Mouse (Mus musculus) liver, embryonic 13.5 days (tissue): ENCODE data around the gene Cables2. TPM values are rescaled to one million over a fixed set of nuclear protein-coding genes. Genes with fewer than 3 reads are reported as not detected.

Experiments used
- ATAC-seq: fragments of 200-750 bp; cut with Nextera tagmentation; 2 replicates; pipeline ENCODE4 v1.8.0; 2017; ENCODE audit warnings: low read depth, mild to moderate bottlenecking, moderate number of reproducible peaks, moderate library complexity
- DNase-seq: peaks from one replicate; pipeline ENCODE4 v3.0.0; 2022
- H3K27ac ChIP-seq: fragments of 300-500 bp; sonication (generic); 2 replicates; pipeline ENCODE4 v1.5.1; 2015; ENCODE audit warnings: moderate library complexity, mild to moderate bottlenecking, inconsistent platforms
- H3K27me3 ChIP-seq: fragments of 300-500 bp; sonication (generic); 2 replicates; pipeline ENCODE4 v1.6.1; 2015; ENCODE audit warnings: mild to moderate bottlenecking, inconsistent platforms
- H3K36me3 ChIP-seq: fragments of 300-500 bp; sonication (generic); 2 replicates; pipeline ENCODE4 v1.6.1; 2015; ENCODE audit warnings: mild to moderate bottlenecking, inconsistent platforms
- H3K4me1 ChIP-seq: fragments of 300-500 bp; sonication (generic); replicated peaks from 2 replicates; pipeline ENCODE4 v1.6.1; 2015; ENCODE audit warnings: inconsistent platforms
- H3K4me2 ChIP-seq: fragments of 300-500 bp; sonication (generic); 2 replicates; pipeline ENCODE4 v1.6.1; 2015; ENCODE audit warnings: inconsistent platforms, mild to moderate bottlenecking, moderate library complexity
- H3K4me3 ChIP-seq: fragments of 300-500 bp; sonication (generic); replicated peaks from 2 replicates; pipeline ENCODE4 v1.5.1; 2015; ENCODE audit warnings: mild to moderate bottlenecking, inconsistent platforms
- H3K9ac ChIP-seq: fragments of 300-500 bp; sonication (generic); 2 replicates; pipeline ENCODE4 v1.6.1; 2015; ENCODE audit warnings: mild to moderate bottlenecking, inconsistent platforms
- H3K9me3 ChIP-seq: fragments of 300-500 bp; sonication (generic); replicated peaks from 2 replicates; pipeline ENCODE4 v1.6.1; 2016; ENCODE audit warnings: inconsistent platforms
- WGBS: fragments of 180-500 bp; shearing (Covaris S2); methylation state at CpG from one replicate; pipeline ENCODE4 v1.1.7; 2015; ENCODE audit not compliant: insufficient replicate concordance; 5-methylcytosine and 5-hydroxymethylcytosine counted together
- polyA plus RNA-seq: library from polyadenylated mRNA; unstranded; fragments of >200 nt; fragmentation: Nextera tagmentation; extraction: Ambion mirVana; gene quantifications from 2 replicates; pipeline ENCODE4 v1.2.1, GENCODE M21; 2015

Cables2 gene
- 4.2 and 4.4 TPM in 2 replicates for polyA plus RNA-seq

DNA sequence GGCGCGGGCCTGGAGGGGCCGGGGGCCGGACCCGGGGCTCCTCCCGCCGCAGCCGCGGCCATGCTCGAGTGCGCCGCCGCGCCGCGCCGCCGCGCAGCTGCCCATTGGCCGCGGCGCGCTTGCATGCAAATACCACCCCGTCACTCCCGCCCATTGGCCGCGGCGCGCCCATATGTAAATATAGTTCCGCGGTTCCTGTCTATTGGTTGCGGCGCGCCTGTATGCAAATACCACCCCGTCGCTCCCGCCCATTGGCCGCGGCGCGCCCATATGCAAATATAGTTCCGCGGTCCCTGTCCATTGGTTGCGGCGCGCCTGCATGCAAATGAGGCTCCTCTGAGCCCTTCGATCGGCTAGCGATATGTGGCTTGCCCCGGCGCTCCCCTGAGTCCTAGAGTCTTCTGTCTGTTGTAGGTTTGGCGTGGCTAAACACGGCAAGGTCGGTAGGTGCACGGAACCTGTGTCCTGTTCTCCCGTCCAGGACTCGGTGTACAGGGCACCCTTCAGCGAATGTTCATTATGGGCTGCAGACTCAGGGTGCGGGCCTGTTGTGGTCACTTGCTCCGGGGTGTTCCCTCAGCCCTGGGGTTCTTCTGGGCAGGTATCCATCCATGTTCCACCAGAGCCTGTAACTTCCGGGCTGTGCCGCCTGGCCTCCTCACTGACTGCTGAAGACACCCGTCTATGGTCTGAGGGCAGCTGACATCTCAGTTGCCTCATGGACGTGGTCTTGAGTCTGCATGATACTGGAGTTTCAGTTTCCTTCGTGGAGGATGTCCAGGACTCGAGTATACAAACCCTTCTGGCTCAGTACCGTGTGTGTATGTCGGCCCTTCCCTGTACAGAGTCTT, at the start of gene Cables2:
Gene Cables2, minus strand, starts transcription at position 103 of the 851 bp plus-strand sequence.
- Histone ChIP-seq H3K9ac (peak within 1 kb of the TSS; percentile 95), H3K27me3 (no peaks in the 10 kb centered on the region), H3K4me1 (peaks cover 61% of the 10 kb centered on the region), H3K9me3 (no peaks in the 10 kb centered on the region), H3K4me3 (peak within 1 kb of the TSS; percentile 82), H3K27ac (peak within 1 kb of the TSS; percentile 69), H3K4me2 (peak within 1 kb of the TSS; percentile 98), H3K36me3 (peaks cover 20% of the 10 kb centered on the region; the same call in 1 of the 2 replicates)
- DNase-seq (peak; percentile 90), ATAC-seq (peak; percentile 93)
- 4% methylated on average over 68 of the region's 68 CpGs for WGBS

DNA sequence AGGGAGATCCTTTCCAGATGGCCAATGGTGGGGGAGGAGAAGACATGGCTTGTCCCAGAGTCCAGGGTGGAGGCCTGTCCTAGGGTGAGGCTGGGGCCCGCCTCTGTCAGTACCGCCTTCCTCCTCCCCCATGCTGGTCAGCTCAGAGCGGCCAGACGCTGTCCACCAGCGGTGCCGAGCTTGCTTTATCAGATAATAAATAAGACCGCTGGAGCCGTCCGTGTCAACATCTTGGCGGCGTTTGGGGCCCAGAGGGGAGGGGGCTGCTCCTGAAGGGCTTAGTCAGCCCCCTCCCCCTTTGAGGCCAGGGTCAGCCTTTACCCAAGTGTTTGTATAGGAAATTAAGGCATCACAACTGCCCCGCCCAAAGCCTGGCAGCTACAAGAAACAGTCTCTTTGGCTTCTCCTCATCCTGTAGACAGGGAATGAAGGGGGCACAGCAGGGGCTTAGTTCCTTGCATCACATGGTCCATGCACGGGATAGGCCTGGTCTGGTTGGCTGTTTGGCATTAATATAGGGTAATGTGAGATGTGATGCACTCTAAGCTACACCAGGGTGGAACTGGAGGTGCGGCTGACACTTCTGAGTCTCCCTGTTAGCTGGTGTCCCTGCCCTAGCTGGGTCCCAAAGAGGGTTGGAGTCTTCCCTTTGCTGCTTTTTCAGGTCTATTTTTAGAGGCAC, 49.5 kb upstream of the Cables2 start:
- DNase-seq: no peak
- H3K9me3 ChIP-seq: no peaks in the 10 kb centered on the region
- H3K27me3 ChIP-seq: no peaks in the 10 kb centered on the region
- 38% methylated on average over 14 of the region's 14 CpGs for WGBS
- no peak overlapping the region for H3K27ac ChIP-seq
- ATAC-seq: 0 out of 2 replicates have a peak, but pooled peaks have one; percentile 35
- no peak overlapping the region for H3K9ac ChIP-seq
- no peaks in the 10 kb centered on the region for H3K36me3 ChIP-seq
- no peak overlapping the region for H3K4me2 ChIP-seq
- H3K4me3 ChIP-seq: no peak overlapping the region
- peaks cover 5% of the 10 kb centered on the region for H3K4me1 ChIP-seq

DNA sequence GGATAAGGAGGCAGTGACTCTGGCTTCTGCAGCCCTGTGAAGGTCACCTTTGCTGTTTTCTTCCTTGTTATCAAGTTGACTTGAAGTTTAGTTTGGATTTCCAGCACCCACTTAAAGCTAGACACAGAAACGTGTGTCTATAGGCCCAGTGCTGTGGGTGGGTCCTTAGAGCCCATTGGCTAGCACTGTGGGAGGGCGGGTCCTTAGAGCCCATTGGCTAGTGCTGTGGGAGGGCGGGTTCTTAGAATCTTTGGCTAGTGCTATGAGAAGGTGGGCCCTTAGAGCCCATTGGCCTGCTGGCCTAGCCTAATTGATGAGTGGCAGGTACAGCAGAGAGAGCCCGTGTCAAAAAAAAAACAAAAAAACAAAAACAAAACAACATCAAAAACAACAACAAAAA, 46.9 kb upstream of the Cables2 start:
- H3K27ac ChIP-seq: no peak overlapping the region
- WGBS: 53% methylated on average over 4 of the region's 4 CpGs
- no peak overlapping the region for H3K4me3 ChIP-seq
- ATAC-seq (peak; percentile 55), DNase-seq (no peak)
- no peaks in the 10 kb centered on the region for H3K27me3 ChIP-seq
- H3K9me3 ChIP-seq: no peaks in the 10 kb centered on the region
- no peak overlapping the region for H3K4me2 ChIP-seq
- H3K4me1 ChIP-seq: peaks cover 5% of the 10 kb centered on the region
- no peak overlapping the region for H3K9ac ChIP-seq
- H3K36me3 ChIP-seq: no peaks in the 10 kb centered on the region

DNA sequence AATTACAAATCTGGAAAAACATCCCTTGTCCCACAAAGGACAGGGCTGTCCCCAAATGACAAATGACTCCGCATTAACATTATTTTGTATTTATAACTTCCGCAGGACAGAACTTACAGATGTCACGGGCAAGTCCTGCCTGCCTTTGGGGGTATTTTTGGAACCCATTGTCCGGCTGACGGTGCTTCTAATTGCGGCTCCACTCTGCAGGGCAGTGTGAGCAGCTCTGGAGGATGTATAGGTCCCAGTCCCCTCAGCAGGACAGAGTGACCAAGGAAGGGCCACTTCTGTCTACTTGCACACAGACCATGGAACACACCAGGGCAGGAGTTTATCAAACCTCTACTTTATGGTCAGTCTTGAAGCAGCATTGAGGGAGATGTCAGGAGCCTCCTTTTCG, 44.3 kb upstream of the Cables2 start:
- Histone ChIP-seq H3K27me3 (no peaks in the 10 kb centered on the region), H3K4me1 (peaks cover under 1% of the 10 kb centered on the region), H3K9ac (no peak overlapping the region), H3K4me3 (no peak overlapping the region), H3K36me3 (no peaks in the 10 kb centered on the region), H3K4me2 (no peak overlapping the region), H3K9me3 (no peaks in the 10 kb centered on the region), H3K27ac (no peak overlapping the region)
- DNase-seq: no peak
- ATAC-seq: no peak
- WGBS: 70% methylated on average over 7 of the region's 7 CpGs

DNA sequence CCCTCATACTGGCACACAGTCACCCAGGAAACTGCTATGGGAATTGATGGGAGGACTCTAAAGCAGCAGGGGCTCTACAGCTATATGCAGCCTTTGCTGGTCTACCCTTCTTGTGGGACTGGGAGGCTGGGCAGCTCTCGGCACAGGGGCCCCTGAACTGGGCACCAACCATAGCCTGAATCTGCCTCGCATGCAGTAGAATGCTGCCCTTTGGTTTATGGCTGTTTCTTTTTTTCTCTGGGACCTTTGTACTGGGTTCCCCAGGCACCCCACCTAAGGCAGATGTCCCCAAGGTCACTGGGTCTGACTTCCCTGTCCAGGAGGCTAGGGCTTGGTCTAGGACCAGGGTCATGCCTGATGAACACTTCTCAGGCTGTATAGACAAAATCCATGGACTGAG, 41.0 kb upstream of the Cables2 start:
- Histone ChIP-seq H3K27me3 (no peaks in the 10 kb centered on the region), H3K27ac (no peak overlapping the region), H3K36me3 (no peaks in the 10 kb centered on the region), H3K9me3 (no peaks in the 10 kb centered on the region), H3K4me1 (no peaks in the 10 kb centered on the region), H3K4me2 (no peak overlapping the region), H3K4me3 (no peak overlapping the region), H3K9ac (no peak overlapping the region)
- WGBS: 47% methylated on average over 2 of the region's 2 CpGs
- DNase-seq (no peak), ATAC-seq (0 out of 2 replicates have a peak, but pooled peaks have one; percentile 20)

DNA sequence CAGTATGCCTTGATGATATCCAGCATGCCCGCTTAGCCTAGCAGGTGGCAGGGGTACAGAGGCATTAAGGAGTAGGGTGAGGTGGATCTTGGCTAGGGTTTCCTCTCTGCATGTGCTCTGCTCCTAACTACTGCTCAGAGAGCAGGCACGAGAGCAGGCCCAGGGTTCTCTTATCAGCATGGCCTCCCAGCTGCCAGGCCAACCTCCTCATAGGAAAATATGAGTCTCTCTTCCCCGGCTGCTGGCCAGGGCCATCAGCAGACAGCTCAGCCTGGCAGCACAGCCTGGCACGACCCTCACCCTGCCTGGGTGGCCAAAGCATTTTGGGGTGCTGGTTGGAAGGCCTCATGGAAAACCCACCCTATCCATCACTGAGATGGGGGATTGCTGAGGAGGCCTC, 37.9 kb upstream of the Cables2 start:
- DNase-seq: no peak
- Histone ChIP-seq H3K4me2 (no peak overlapping the region), H3K4me1 (no peaks in the 10 kb centered on the region), H3K9me3 (no peaks in the 10 kb centered on the region), H3K27ac (no peak overlapping the region), H3K9ac (no peak overlapping the region), H3K4me3 (no peak overlapping the region), H3K36me3 (no peaks in the 10 kb centered on the region), H3K27me3 (no peaks in the 10 kb centered on the region)
- WGBS: 47% methylated on average over 4 of the region's 4 CpGs
- ATAC-seq: no peak

DNA sequence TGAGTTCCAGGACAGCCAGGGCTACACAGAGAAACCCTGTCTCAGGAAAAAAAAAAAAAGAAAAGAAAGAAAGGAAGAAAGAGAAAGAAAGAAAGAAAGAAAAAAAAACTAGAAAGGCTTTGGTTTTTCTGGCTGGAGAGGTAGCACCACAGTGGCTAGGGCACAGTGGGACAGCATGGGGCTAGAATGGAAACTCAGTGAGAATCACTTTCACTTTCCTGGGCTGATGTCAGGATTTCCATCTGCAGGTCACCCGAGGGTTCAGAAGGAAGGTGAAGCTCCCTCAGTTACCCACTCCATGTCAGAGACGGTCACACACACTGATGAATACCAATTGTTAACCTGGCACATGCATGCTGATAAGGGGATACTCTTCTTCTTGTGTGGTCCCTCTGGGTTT, 34.4 kb upstream of the Cables2 start:
- ATAC-seq (no peak), DNase-seq (no peak)
- 31% methylated on average over 2 of the region's 2 CpGs for WGBS
- H3K4me1 ChIP-seq: no peaks in the 10 kb centered on the region
- H3K4me3 ChIP-seq: no peak overlapping the region
- no peak overlapping the region for H3K27ac ChIP-seq
- H3K9me3 ChIP-seq: no peaks in the 10 kb centered on the region
- no peak overlapping the region for H3K9ac ChIP-seq
- no peaks in the 10 kb centered on the region for H3K27me3 ChIP-seq
- no peaks in the 10 kb centered on the region for H3K36me3 ChIP-seq
- no peak overlapping the region for H3K4me2 ChIP-seq

DNA sequence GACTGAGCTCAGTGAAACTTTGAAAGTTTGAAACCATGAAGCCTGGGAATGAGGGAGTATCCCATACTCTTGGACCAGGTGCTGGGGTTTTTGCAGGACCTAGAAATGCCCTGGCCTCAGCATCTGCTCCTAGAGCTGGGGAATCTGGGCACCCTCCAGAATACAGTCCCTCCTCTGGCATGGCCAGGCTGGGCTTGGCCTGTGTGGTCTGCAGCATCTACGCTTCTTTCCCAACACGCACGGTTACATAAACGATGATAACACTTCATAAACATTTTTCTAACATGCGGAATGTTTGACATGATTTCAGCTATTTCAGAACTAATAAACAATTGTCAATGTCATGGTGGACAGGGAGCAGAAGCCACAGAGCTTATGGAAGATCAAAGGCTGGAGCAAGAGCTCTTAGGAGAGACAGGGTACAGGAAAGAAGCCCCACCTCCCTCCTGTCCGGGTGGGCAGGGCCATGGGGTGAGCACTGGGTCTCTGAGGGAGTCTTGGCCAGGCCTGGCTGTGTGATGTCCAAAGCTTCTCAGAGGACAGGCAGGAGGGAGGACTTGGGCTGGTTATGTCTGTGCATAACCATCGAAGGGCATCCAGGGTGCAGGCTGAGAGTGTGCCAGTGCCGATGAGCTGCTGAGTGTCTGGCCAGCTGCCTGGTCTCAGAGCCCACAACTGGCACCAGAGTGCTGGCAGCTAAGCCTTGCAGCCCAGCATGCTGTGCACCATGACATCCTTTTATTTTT, 33.3 kb upstream of the Cables2 start:
- Histone ChIP-seq H3K4me1 (no peaks in the 10 kb centered on the region), H3K4me3 (no peak overlapping the region), H3K27me3 (no peaks in the 10 kb centered on the region), H3K36me3 (no peaks in the 10 kb centered on the region), H3K9ac (no peak overlapping the region), H3K9me3 (no peaks in the 10 kb centered on the region), H3K4me2 (no peak overlapping the region), H3K27ac (no peak overlapping the region)
- ATAC-seq (no peak), DNase-seq (no peak)
- WGBS: 64% methylated on average over 8 of the region's 8 CpGs

DNA sequence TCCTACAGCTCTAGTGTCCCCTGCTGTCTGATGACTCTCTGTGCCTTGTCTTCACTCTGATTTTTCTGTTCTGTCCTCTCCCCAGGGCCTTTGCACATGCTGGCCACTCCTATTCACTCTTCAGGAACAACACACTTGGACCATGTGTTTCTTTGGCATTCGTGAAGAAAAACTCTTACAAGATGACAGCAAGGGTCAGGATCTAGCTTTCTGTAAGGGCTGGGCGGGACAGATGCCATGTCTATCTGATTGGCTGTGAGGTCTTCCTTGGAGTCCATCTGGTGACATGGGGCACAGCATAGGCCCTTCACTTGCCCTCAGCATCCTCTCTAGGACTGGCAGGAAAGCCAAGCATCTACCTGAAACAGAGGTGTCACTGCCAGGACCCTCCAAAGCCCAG, 32.7 kb upstream of the Cables2 start:
- H3K27ac ChIP-seq: no peak overlapping the region
- H3K9me3 ChIP-seq: no peaks in the 10 kb centered on the region
- no peak overlapping the region for H3K4me3 ChIP-seq
- H3K9ac ChIP-seq: no peak overlapping the region
- H3K36me3 ChIP-seq: no peaks in the 10 kb centered on the region
- H3K27me3 ChIP-seq: no peaks in the 10 kb centered on the region
- WGBS: 33% methylated on average over 2 of the region's 2 CpGs
- H3K4me2 ChIP-seq: no peak overlapping the region
- DNase-seq: no peak
- ATAC-seq: no peak
- peaks cover 2% of the 10 kb centered on the region for H3K4me1 ChIP-seq

DNA sequence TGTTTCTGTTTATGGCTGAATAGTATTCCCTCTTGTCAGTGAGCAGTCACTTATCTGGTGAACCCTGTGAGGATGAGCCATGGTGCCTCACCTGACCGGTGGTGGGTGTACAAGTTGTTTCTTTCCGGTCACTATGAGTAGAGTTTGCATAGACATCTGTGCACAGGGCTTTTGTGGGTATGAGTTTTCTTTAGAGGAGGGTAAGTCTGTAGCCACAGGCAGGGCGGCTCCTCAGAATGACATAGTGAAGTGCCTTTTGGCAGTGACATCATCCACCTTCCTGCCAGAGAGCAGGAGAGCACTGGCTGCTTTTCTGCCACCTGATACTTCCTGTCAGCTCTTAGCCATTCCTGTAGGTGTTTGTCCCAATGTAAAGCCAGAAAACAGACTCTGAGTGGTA, 32.2 kb upstream of the Cables2 start:
- Histone ChIP-seq H3K4me3 (no peak overlapping the region), H3K4me2 (no peak overlapping the region), H3K4me1 (peaks cover 7% of the 10 kb centered on the region), H3K27ac (no peak overlapping the region), H3K9ac (no peak overlapping the region), H3K36me3 (no peaks in the 10 kb centered on the region), H3K27me3 (no peaks in the 10 kb centered on the region), H3K9me3 (no peaks in the 10 kb centered on the region)
- no peak for ATAC-seq
- WGBS: 57% methylated on average over 3 of the region's 3 CpGs
- DNase-seq: no peak

DNA sequence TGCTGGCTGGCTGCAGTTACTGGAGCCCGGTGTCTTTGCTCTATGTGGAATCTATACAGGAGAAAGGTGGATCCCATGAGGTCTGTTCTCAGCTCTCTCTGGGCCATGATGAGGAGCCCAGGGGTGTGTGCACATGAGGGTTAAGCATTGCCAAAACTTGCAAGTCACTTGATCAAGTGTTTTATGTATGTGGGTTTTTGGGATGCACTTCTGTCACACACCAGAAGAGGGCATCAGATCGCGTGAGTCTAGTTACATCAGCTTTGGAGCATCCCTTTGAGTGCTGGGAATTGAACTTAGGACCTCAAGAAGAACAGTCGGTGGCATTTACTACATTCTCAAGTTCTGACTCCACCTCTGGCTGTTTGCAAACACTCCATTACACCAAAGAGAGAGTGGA, 31.3 kb upstream of the Cables2 start:
- H3K36me3 ChIP-seq: no peaks in the 10 kb centered on the region
- no peaks in the 10 kb centered on the region for H3K9me3 ChIP-seq
- WGBS: 41% methylated on average over 4 of the region's 4 CpGs
- H3K4me1 ChIP-seq: peaks cover 16% of the 10 kb centered on the region
- no peak overlapping the region for H3K4me2 ChIP-seq
- H3K27ac ChIP-seq: no peak overlapping the region
- DNase-seq (no peak), ATAC-seq (no peak)
- H3K4me3 ChIP-seq: no peak overlapping the region
- no peak overlapping the region for H3K9ac ChIP-seq
- no peaks in the 10 kb centered on the region for H3K27me3 ChIP-seq
